Mouse (Mus musculus) liver, adult (tissue): ENCODE data around the gene Atp6v0b.

Experiments used
- GATA4 ChIP-seq: IDR thresholded peaks from 2 replicates; pipeline ENCODE4 v1.6.1; 2014; ENCODE audit warnings: mild to moderate bottlenecking, low read length; ENCODE audit not compliant: insufficient replicate concordance

The Atp6v0b gene

GRCm38 (mm10) chr4:117914591-117915442 lies 27.7 kb upstream of the Atp6v0b start, which contains the start of gene Ipo13:
TSS of gene Ipo13 (minus strand) at chr4:117914999.
- no peak; the same call in 1 of the 2 replicates for TF ChIP-seq GATA4

- TF ChIP-seq GATA4: no peak
Observed at GRCm38 (mm10) chr4:117914031-117914430, 26.9 kb upstream of the Atp6v0b start.

- TF ChIP-seq GATA4: no peak
Observed at GRCm38 (mm10) chr4:117913421-117913820, 26.3 kb upstream of the Atp6v0b start.

GRCm38 (mm10) chr4:117912685-117913273 lies 25.6 kb upstream of the Atp6v0b start:
- TF ChIP-seq GATA4: no peak

GRCm38 (mm10) chr4:117912131-117912561 lies 25.0 kb upstream of the Atp6v0b start:
- TF ChIP-seq GATA4: no peak

GRCm38 (mm10) chr4:117908834-117909453 lies 21.8 kb upstream of the Atp6v0b start:
- TF ChIP-seq GATA4: no peak

- TF ChIP-seq GATA4: no peak
Observed at GRCm38 (mm10) chr4:117906196-117906595, 19.1 kb upstream of the Atp6v0b start.

- no peak for TF ChIP-seq GATA4
Observed at GRCm38 (mm10) chr4:117904761-117905160, 17.6 kb upstream of the Atp6v0b start.

GRCm38 (mm10) chr4:117904094-117904493 lies 17.0 kb upstream of the Atp6v0b start:
- TF ChIP-seq GATA4: no peak

- TF ChIP-seq GATA4: no peak
Observed at GRCm38 (mm10) chr4:117898111-117898510, 11.0 kb upstream of the Atp6v0b start.

GRCm38 (mm10) chr4:117896031-117896430 lies 8.9 kb upstream of the Atp6v0b start:
- no peak for TF ChIP-seq GATA4

- TF ChIP-seq GATA4: no peak
Observed at GRCm38 (mm10) chr4:117895339-117895738, 8.2 kb upstream of the Atp6v0b start.

- no peak for TF ChIP-seq GATA4
Observed at GRCm38 (mm10) chr4:117894601-117895000, 7.5 kb upstream of the Atp6v0b start.

- no peak for TF ChIP-seq GATA4
Observed at GRCm38 (mm10) chr4:117893376-117893775, 6.2 kb upstream of the Atp6v0b start.

GRCm38 (mm10) chr4:117891738-117892161 lies 4.6 kb upstream of the Atp6v0b start, which contains the start of gene Dph2:
TSS of gene Dph2 (minus strand) at chr4:117892032.
- no peak for TF ChIP-seq GATA4

GRCm38 (mm10) chr4:117890750-117891149 lies 3.6 kb upstream of the Atp6v0b start:
- TF ChIP-seq GATA4: no peak

GRCm38 (mm10) chr4:117890031-117890430 lies 2.9 kb upstream of the Atp6v0b start:
- no peak for TF ChIP-seq GATA4
